Mouse (Mus musculus) hindbrain, embryonic 16.5 days (tissue): ENCODE results near the gene Phtf2. TPM values are rescaled to one million over a fixed set of nuclear protein-coding genes. Genes with fewer than 3 reads are reported as not detected.

Experiments
- ATAC-seq: fragments of 200-750 bp; cut with Nextera tagmentation; 2 replicates; pipeline ENCODE4 v1.8.0; 2017; ENCODE audit warnings: moderate TSS enrichment, moderate library complexity
- H3K27ac ChIP-seq: fragments of 300-500 bp; sonication (generic); 2 replicates; pipeline ENCODE4 v1.5.1; 2014; ENCODE audit warnings: low read depth, mild to moderate bottlenecking, control low read depth, low read length, moderate library complexity
- H3K27me3 ChIP-seq: fragments of 300-500 bp; sonication (generic); replicated peaks from 2 replicates; pipeline ENCODE4 v1.6.1; 2014; ENCODE audit warnings: low read length; ENCODE audit not compliant: control insufficient read depth, insufficient read depth
- H3K36me3 ChIP-seq: fragments of 300-500 bp; sonication (generic); 2 replicates; pipeline ENCODE4 v1.6.1; 2014; ENCODE audit warnings: mild to moderate bottlenecking, low read length, moderate library complexity, mixed read lengths; ENCODE audit not compliant: control insufficient read depth, insufficient read depth
- H3K4me1 ChIP-seq: fragments of 300-500 bp; sonication (generic); 2 replicates; pipeline ENCODE4 v1.6.1; 2014; ENCODE audit warnings: low read depth, low read length; ENCODE audit not compliant: control insufficient read depth, insufficient read depth
- H3K4me2 ChIP-seq: fragments of 300-500 bp; sonication (generic); 2 replicates; pipeline ENCODE4 v1.6.1; 2014; ENCODE audit warnings: mild to moderate bottlenecking, low read length, control low read depth, moderate library complexity
- H3K4me3 ChIP-seq: fragments of 300-500 bp; sonication (generic); 2 replicates; pipeline ENCODE4 v1.5.1; 2014; ENCODE audit warnings: mild to moderate bottlenecking, low read length, control low read depth, moderate library complexity
- H3K9ac ChIP-seq: fragments of 300-500 bp; sonication (generic); 2 replicates; pipeline ENCODE4 v1.6.1; 2014; ENCODE audit warnings: low read depth, mild to moderate bottlenecking, control low read depth, low read length, moderate library complexity
- H3K9me3 ChIP-seq: fragments of 300-500 bp; sonication (generic); 2 replicates; pipeline ENCODE4 v1.6.1; 2014; ENCODE audit warnings: mild to moderate bottlenecking, low read length, moderate library complexity; ENCODE audit not compliant: control insufficient read depth
- WGBS: fragments of 180-500 bp; shearing (Covaris S2); extraction: QIAGEN DNeasy Blood & Tissue Kit; methylation state at CpG from one replicate; pipeline ENCODE4 v1.1.7; 2014; 5-methylcytosine and 5-hydroxymethylcytosine counted together
- polyA plus RNA-seq: library from polyadenylated mRNA; unstranded; fragments of >200 nt; fragmentation: Nextera tagmentation; extraction: Ambion mirVana; gene quantifications from 2 replicates; pipeline ENCODE4 v1.2.1, GENCODE M21; 2015

Phtf2 gene
- polyA plus RNA-seq, 1 experiment from 2014 or later: 23.9 TPM

DNA sequence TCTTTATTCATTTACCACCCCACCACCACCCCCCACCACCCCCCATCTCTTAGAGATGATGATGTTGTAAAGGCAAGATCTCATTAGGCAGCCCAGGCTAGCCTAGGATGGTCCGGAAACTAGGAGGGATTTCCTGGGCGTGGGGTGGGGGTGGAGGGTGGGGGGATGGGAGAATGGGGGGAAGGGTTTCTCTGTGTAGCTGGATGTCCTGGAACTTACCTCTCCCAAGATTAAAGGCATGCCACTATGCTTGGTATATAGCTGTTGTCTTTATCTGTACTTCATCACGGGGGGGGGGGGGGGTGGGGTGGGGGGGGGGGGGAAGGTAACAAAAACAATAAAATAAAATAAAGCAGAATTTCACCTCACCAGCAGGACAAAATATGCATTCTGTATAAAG is 38.5 kb downstream of the Phtf2 start:
- WGBS: 93% methylated on average over 2 of the region's 3 CpGs
- no peak overlapping the region for H3K27ac ChIP-seq
- no peaks in the 10 kb centered on the region for H3K9me3 ChIP-seq
- no peak overlapping the region for H3K9ac ChIP-seq
- no peaks in the 10 kb centered on the region for H3K36me3 ChIP-seq
- ATAC-seq: no peak
- no peaks in the 10 kb centered on the region for H3K27me3 ChIP-seq
- H3K4me1 ChIP-seq: no peaks in the 10 kb centered on the region
- H3K4me2 ChIP-seq: no peak overlapping the region
- no peak overlapping the region for H3K4me3 ChIP-seq

DNA sequence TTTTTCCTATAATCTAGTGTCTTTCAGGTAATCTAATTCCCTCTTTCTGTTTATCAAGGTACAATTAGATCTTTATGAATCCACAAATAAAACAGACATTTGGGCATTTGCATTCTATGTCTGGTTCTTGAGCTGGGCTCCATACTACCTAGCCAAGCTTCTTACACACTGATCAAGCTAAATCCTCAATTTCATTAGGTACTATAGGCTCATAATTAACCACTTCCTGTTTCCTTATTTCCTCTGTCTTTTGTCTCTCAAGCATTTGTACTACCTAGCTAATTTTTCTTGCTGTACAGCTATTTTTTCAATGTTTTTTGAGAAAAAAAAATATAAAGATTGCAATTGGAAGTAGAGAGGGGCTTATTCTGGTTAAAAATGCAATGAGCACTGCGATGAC is 44.8 kb downstream of the Phtf2 start:
- Histone ChIP-seq H3K27me3 (no peaks in the 10 kb centered on the region), H3K4me3 (no peak overlapping the region), H3K4me1 (no peaks in the 10 kb centered on the region), H3K9me3 (no peaks in the 10 kb centered on the region), H3K9ac (no peak overlapping the region), H3K36me3 (no peaks in the 10 kb centered on the region), H3K4me2 (no peak overlapping the region), H3K27ac (no peak overlapping the region)
- WGBS: 94% methylated on average over 1 of the region's 1 CpGs
- no peak for ATAC-seq

DNA sequence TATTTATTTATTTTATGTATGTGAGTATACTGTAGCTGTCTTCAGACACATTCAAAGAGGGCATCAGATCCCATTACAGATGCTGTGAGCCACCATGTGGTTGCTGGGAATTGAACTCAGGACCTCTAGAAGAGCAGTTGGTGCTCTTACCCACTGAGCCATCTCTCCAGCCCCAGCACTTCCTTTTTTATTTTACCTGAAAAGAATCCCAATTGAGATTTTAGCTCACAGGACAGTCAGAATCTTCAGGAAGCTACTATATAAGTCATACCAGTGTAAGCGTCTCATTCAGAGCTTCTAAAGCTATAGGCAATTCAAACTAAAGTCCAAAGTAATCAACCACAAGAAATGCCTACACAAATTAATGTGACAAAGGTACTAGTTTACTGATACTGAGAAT is 47.5 kb downstream of the Phtf2 start:
- H3K27me3 ChIP-seq: no peaks in the 10 kb centered on the region
- no peak for ATAC-seq
- 100% methylated on average over 1 of the region's 1 CpGs for WGBS
- H3K36me3 ChIP-seq: no peaks in the 10 kb centered on the region
- H3K9me3 ChIP-seq: no peaks in the 10 kb centered on the region
- no peak overlapping the region for H3K27ac ChIP-seq
- no peaks in the 10 kb centered on the region for H3K4me1 ChIP-seq
- H3K4me3 ChIP-seq: no peak overlapping the region
- no peak overlapping the region for H3K4me2 ChIP-seq
- no peak overlapping the region for H3K9ac ChIP-seq

DNA sequence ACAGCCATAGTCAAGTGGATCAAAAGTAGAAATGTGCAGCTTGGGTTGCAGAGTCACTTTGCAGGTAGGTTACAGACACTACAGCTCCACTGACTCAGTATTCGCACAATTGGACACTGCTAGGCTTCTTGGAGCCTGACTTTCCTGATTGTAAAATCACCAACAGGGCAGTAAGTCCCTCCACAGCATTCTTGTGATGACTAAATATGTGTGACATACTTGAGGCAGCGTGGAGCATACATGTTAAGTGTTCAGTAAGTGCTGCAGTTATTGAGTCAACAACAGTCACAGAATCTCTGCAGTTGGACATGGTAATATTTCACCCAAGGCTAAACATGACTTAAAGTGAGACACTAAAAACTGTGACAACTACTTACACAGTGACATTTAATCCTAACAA is 50.5 kb downstream of the Phtf2 start:
- H3K4me2 ChIP-seq: no peak overlapping the region
- ATAC-seq: no peak
- no peaks in the 10 kb centered on the region for H3K27me3 ChIP-seq
- H3K9me3 ChIP-seq: no peaks in the 10 kb centered on the region
- 86% methylated on average over 2 of the region's 2 CpGs for WGBS
- H3K4me1 ChIP-seq: no peaks in the 10 kb centered on the region
- no peak overlapping the region for H3K9ac ChIP-seq
- H3K36me3 ChIP-seq: no peaks in the 10 kb centered on the region
- H3K27ac ChIP-seq: no peak overlapping the region
- H3K4me3 ChIP-seq: no peak overlapping the region

DNA sequence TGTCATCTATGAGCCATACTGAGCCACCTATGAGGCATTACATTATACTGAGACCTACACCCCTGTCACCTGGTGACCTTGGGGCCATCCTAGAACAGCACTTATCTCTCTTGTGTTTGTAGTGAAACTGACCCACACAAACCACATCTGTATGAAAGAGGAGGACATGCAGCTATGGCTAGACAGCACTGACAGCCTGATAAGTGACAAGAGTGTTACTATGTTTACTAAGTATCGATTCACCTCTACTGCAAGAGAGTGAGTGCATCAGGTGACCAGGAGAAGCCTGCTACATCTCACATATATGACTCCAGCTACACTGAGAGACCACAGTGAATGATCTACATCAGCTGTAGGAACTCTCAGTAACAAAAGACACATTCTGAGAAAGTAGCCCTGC is 51.2 kb downstream of the Phtf2 start:
- no peak overlapping the region for H3K27ac ChIP-seq
- no peaks in the 10 kb centered on the region for H3K27me3 ChIP-seq
- no peaks in the 10 kb centered on the region for H3K4me1 ChIP-seq
- 91% methylated on average over 1 of the region's 1 CpGs for WGBS
- no peaks in the 10 kb centered on the region for H3K36me3 ChIP-seq
- no peak overlapping the region for H3K9ac ChIP-seq
- no peaks in the 10 kb centered on the region for H3K9me3 ChIP-seq
- ATAC-seq: no peak
- no peak overlapping the region for H3K4me3 ChIP-seq
- no peak overlapping the region for H3K4me2 ChIP-seq

DNA sequence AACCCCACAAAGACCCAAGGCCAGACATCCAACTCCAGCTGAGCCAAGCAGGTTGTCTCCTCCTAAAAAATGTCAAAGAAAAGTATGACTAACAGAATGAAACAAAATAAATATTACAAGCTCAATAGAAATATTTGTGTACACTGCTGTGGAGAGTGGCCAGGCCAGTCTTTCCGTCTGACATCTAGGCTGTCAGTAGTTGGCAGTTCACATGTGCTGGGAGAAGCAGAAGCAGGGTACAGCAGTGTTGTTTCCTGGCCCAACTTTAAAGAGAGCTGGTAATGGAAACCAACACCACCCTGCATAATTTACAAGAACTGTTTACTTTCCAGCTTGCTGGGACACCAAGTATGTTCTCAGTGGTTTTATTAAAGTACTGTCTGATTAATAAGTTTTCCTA is 60.3 kb downstream of the Phtf2 start:
- H3K4me1 ChIP-seq: no peaks in the 10 kb centered on the region; the same call in 1 of the 2 replicates

DNA sequence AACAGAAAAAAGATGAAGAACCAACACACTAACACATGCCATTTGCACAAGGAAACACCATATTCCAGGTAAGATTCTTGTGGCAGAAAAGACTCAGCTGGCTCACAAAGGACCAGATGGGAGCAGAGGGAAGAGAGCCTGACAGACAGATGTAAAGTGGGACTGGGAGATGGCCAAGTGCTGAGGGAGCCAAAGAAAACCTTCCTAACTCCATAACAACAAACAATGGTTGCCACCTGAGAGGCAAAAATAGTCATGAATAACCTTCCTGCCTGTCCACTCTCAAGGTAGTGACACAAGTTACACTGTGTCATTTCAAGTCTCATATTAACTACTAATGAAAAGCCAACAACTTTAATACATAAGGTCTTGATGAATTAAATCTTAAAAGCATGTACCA is 60.8 kb downstream of the Phtf2 start:
- H3K27ac ChIP-seq: no peak overlapping the region
- H3K4me3 ChIP-seq: no peak overlapping the region
- H3K4me2 ChIP-seq: no peak overlapping the region
- no peaks in the 10 kb centered on the region; the same call in 1 of the 2 replicates for H3K4me1 ChIP-seq
- H3K27me3 ChIP-seq: no peaks in the 10 kb centered on the region
- no peak overlapping the region for H3K9ac ChIP-seq
- H3K36me3 ChIP-seq: no peaks in the 10 kb centered on the region
- no peaks in the 10 kb centered on the region for H3K9me3 ChIP-seq
- no peak for ATAC-seq

More for the DNA sequence above, 60.3 kb downstream of the Phtf2 start:
- ATAC-seq: no peak
- 76% methylated on average over 1 of the region's 1 CpGs for WGBS
- no peaks in the 10 kb centered on the region for H3K9me3 ChIP-seq
- H3K4me2 ChIP-seq: no peak overlapping the region
- H3K27me3 ChIP-seq: no peaks in the 10 kb centered on the region
- no peak overlapping the region for H3K4me3 ChIP-seq
- no peaks in the 10 kb centered on the region for H3K36me3 ChIP-seq
- H3K27ac ChIP-seq: no peak overlapping the region
- no peak overlapping the region for H3K9ac ChIP-seq

DNA sequence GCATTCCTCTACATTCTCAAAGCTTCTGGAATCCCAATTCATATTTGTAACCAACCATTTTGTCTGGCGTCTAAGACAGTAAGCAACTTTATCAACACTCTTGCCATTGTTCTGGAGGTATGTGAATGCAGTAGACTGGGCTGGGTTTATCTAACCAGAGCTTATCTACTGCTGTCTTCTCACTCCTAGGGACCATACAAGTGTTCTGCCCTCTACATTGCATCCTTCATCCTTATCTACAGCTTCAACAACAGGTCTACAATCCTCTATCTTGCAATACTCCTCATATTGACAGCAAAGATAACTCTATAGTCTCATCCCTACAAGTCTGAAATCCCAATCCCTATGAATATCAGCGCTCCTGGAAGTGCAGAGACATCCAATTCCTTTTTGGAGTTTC is 66.8 kb downstream of the Phtf2 start:
- no peak for ATAC-seq
- Histone ChIP-seq H3K4me2 (no peak overlapping the region), H3K36me3 (no peaks in the 10 kb centered on the region), H3K9me3 (no peaks in the 10 kb centered on the region), H3K27me3 (no peaks in the 10 kb centered on the region), H3K9ac (no peak overlapping the region), H3K4me1 (no peaks in the 10 kb centered on the region), H3K4me3 (no peak overlapping the region), H3K27ac (no peak overlapping the region)
- 94% methylated on average over 2 of the region's 2 CpGs for WGBS

DNA sequence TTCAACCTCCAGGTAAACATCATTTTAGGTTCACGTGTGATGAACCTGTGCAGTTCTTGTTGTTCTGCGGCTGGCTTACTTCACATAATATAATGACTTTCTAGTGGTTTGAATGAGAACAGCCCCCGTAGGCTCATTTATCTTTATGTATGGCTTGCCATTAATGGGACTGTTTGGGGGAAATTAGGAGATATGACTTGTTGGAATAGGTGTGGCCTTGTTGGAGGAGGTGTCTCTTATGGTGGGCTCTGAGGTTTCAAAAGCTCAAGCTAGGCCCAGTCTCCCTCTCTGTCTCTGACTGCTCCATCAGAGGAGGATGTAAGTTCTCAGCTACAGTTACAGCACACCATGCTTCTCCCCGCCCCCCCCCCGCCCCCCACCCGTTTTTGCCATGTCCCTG is 71.5 kb downstream of the Phtf2 start:
- no peak overlapping the region for H3K27ac ChIP-seq
- H3K36me3 ChIP-seq: no peaks in the 10 kb centered on the region
- ATAC-seq: no peak
- H3K27me3 ChIP-seq: no peaks in the 10 kb centered on the region
- no peak overlapping the region for H3K9ac ChIP-seq
- H3K4me1 ChIP-seq: no peaks in the 10 kb centered on the region
- H3K4me2 ChIP-seq: no peak overlapping the region
- no peaks in the 10 kb centered on the region for H3K9me3 ChIP-seq
- WGBS: 94% methylated on average over 6 of the region's 6 CpGs
- no peak overlapping the region for H3K4me3 ChIP-seq

DNA sequence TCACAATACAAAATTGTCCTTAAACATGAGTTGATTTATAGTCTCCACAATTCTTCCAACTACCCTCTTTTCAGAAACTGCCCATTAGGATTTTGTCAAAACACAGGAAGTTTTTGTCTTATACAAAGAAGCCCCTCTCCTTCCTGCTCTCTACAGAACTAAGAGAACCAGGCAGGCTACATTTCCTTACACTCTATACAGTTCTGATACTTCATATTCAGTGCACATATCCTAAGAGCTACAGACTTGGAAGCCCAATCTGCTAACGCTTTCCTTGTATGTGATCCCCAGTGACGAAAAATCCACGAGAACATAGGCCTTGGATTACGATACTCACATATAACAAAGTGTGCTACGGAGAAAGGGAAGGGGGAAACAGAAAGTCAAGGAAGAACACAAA is 86.0 kb downstream of the Phtf2 start:
- ATAC-seq: peak; percentile 85
- Histone ChIP-seq H3K9me3 (no peaks in the 10 kb centered on the region), H3K27me3 (no peaks in the 10 kb centered on the region), H3K9ac (no peak overlapping the region), H3K4me3 (no peak overlapping the region), H3K36me3 (peaks cover 15% of the 10 kb centered on the region), H3K4me1 (no peaks in the 10 kb centered on the region), H3K27ac (peak overlapping the region; percentile 4; the same call in 1 of the 2 replicates), H3K4me2 (no peak overlapping the region)
- WGBS: 74% methylated on average over 5 of the region's 5 CpGs
